Mouse (Mus musculus): Measurements from ENCODE around the gene Akna.

Gene Akna

GRCm38 (mm10) chr4:63409908-63410582, 6.9 kb upstream of the Akna start:
- DNase-seq, result peak; percentile 77

GRCm38 (mm10) chr4:63409317-63409907, 6.3 kb upstream of the Akna start:
- peak; percentile 55 for DNase-seq

- peak; percentile 78 for DNase-seq
Measured at GRCm38 (mm10) chr4:63408649-63409048, 5.5 kb upstream of the Akna start.

- no peak for DNase-seq
Measured at GRCm38 (mm10) chr4:63408247-63408646, 5.1 kb upstream of the Akna start.

- no peak for DNase-seq
Measured at GRCm38 (mm10) chr4:63405683-63406082, 2.5 kb upstream of the Akna start.

- DNase-seq, result no peak
Measured at GRCm38 (mm10) chr4:63405051-63405450, 1.9 kb upstream of the Akna start.

GRCm38 (mm10) chr4:63404205-63404604, 1.1 kb upstream of the Akna start:
- DNase-seq, result no peak

- peak; percentile 59 for DNase-seq
Measured at GRCm38 (mm10) chr4:63402558-63402957, 596 bp downstream of the Akna start.

GRCm38 (mm10) chr4:63402056-63402455, 1.1 kb downstream of the Akna start:
- DNase-seq, result no peak

- no peak for DNase-seq
Measured at GRCm38 (mm10) chr4:63401620-63402019, 1.5 kb downstream of the Akna start.

GRCm38 (mm10) chr4:63400541-63401306, 2.4 kb downstream of the Akna start:
- no peak for DNase-seq

GRCm38 (mm10) chr4:63399691-63400270, 3.4 kb downstream of the Akna start:
- no peak for DNase-seq

- DNase-seq, result peak; percentile 47
Measured at GRCm38 (mm10) chr4:63398854-63399609, 4.1 kb downstream of the Akna start.

- DNase-seq, result no peak
Measured at GRCm38 (mm10) chr4:63397981-63398537, 5.1 kb downstream of the Akna start.

- DNase-seq, result no peak
Measured at GRCm38 (mm10) chr4:63391322-63391721, 11.8 kb downstream of the Akna start.

GRCm38 (mm10) chr4:63389887-63390528, 13.1 kb downstream of the Akna start:
- DNase-seq, result no peak

GRCm38 (mm10) chr4:63389121-63389886, 13.8 kb downstream of the Akna start:
- DNase-seq, result no peak

GRCm38 (mm10) chr4:63388029-63388428, 15.1 kb downstream of the Akna start:
- no peak for DNase-seq

GRCm38 (mm10) chr4:63385784-63386183, 17.4 kb downstream of the Akna start:
- no peak for DNase-seq

- DNase-seq, result no peak
Measured at GRCm38 (mm10) chr4:63385253-63385652, 17.9 kb downstream of the Akna start.

GRCm38 (mm10) chr4:63384262-63384661, 18.9 kb downstream of the Akna start:
- no peak for DNase-seq
